Mouse (Mus musculus) embryonic facial prominence, embryonic 12.5 days (tissue): Measurements from ENCODE around the gene Ttc8. TPM values are rescaled to one million over a fixed set of nuclear protein-coding genes. Genes with fewer than 3 reads are reported as not detected.
"Not testable (repeated sequence)": the region's sequence is repeated elsewhere in the genome, so short reads cannot be mapped to it uniquely, and the experiment has no call there.

Experiments
- ATAC-seq: fragments of 200-750 bp; cut with Nextera tagmentation; 2 replicates; pipeline ENCODE4 v1.8.0; 2017; ENCODE audit not compliant: insufficient number of reproducible peaks, insufficient read depth, low FRiP score, low TSS enrichment
- H3K27ac ChIP-seq: fragments of 300-500 bp; sonication (generic); 2 replicates; pipeline ENCODE4 v1.5.1; 2016; ENCODE audit warnings: mild to moderate bottlenecking
- H3K27me3 ChIP-seq: fragments of 300-500 bp; sonication (generic); 2 replicates; pipeline ENCODE4 v1.6.1; 2016; ENCODE audit warnings: mild to moderate bottlenecking, moderate library complexity
- H3K36me3 ChIP-seq: fragments of 300-500 bp; sonication (generic); 2 replicates; pipeline ENCODE4 v1.6.1; 2016; ENCODE audit warnings: mild to moderate bottlenecking
- H3K4me1 ChIP-seq: fragments of 300-500 bp; sonication (generic); 2 replicates; pipeline ENCODE4 v1.6.1; 2016
- H3K4me2 ChIP-seq: fragments of 300-500 bp; sonication (generic); replicated peaks from 2 replicates; pipeline ENCODE4 v1.6.1; 2016; ENCODE audit warnings: mild to moderate bottlenecking, moderate library complexity
- H3K4me3 ChIP-seq: fragments of 300-500 bp; sonication (generic); 2 replicates; pipeline ENCODE4 v1.5.1; 2016; ENCODE audit warnings: mild to moderate bottlenecking
- H3K9ac ChIP-seq: fragments of 300-500 bp; sonication (generic); 2 replicates; pipeline ENCODE4 v1.6.1; 2016; ENCODE audit warnings: mild to moderate bottlenecking, moderate library complexity
- H3K9me3 ChIP-seq: fragments of 300-500 bp; sonication (generic); 2 replicates; pipeline ENCODE4 v1.6.1; 2016; ENCODE audit warnings: mild to moderate bottlenecking, moderate library complexity
- WGBS: fragments of 180-500 bp; shearing (Covaris S2); methylation state at CpG from one replicate; pipeline ENCODE4 v1.1.7; 2016; 5-methylcytosine and 5-hydroxymethylcytosine counted together
- polyA plus RNA-seq: library from polyadenylated mRNA; unstranded; fragments of >200 nt; fragmentation: Nextera tagmentation; extraction: Ambion mirVana; gene quantifications from 2 replicates; pipeline ENCODE4 v1.2.1, GENCODE M21; 2016

Gene Ttc8
- polyA plus RNA-seq, 1 experiment from 2014 or later, result 36.8 TPM

GRCm38 (mm10) chr12:98910096-98910495 lies 10.3 kb upstream of the Ttc8 start:
- Histone ChIP-seq H3K4me3 (no peak overlapping the region), H3K27me3 (no peaks in the 10 kb centered on the region), H3K27ac (no peak overlapping the region), H3K4me2 (no peak overlapping the region), H3K36me3 (no peaks in the 10 kb centered on the region), H3K4me1 (no peaks in the 10 kb centered on the region), H3K9ac (no peak overlapping the region), H3K9me3 (no peaks in the 10 kb centered on the region)
- WGBS, result 78% methylated on average over 9 of the region's 9 CpGs
- ATAC-seq, result no peak

GRCm38 (mm10) chr12:98931174-98931573 lies 10.8 kb downstream of the Ttc8 start:
- H3K9me3 ChIP-seq, result peaks cover 3% of the 10 kb centered on the region; the same call in 1 of the 2 replicates
- no peak for ATAC-seq
- no peaks in the 10 kb centered on the region for H3K27me3 ChIP-seq
- 89% methylated on average over 4 of the region's 4 CpGs for WGBS
- no peaks in the 10 kb centered on the region for H3K36me3 ChIP-seq
- H3K9ac ChIP-seq, result no peak overlapping the region
- H3K4me3 ChIP-seq, result no peak overlapping the region
- no peak overlapping the region for H3K27ac ChIP-seq
- H3K4me2 ChIP-seq, result no peak overlapping the region
- H3K4me1 ChIP-seq, result no peaks in the 10 kb centered on the region

GRCm38 (mm10) chr12:98932441-98932840 lies 12.1 kb downstream of the Ttc8 start:
- peaks cover 3% of the 10 kb centered on the region; the same call in 1 of the 2 replicates for H3K9me3 ChIP-seq
- WGBS, result 73% methylated on average over 4 of the region's 4 CpGs
- H3K4me3 ChIP-seq, result no peak overlapping the region
- no peaks in the 10 kb centered on the region for H3K27me3 ChIP-seq
- no peaks in the 10 kb centered on the region for H3K4me1 ChIP-seq
- no peaks in the 10 kb centered on the region for H3K36me3 ChIP-seq
- no peak for ATAC-seq
- no peak overlapping the region for H3K4me2 ChIP-seq
- H3K9ac ChIP-seq, result no peak overlapping the region
- H3K27ac ChIP-seq, result no peak overlapping the region

- Histone ChIP-seq H3K9ac (no peak overlapping the region), H3K27ac (no peak overlapping the region), H3K4me2 (no peak overlapping the region), H3K4me3 (no peak overlapping the region), H3K36me3 (no peaks in the 10 kb centered on the region), H3K9me3 (peaks cover 3% of the 10 kb centered on the region; the same call in 1 of the 2 replicates), H3K4me1 (no peaks in the 10 kb centered on the region), H3K27me3 (no peaks in the 10 kb centered on the region)
- 90% methylated on average over 1 of the region's 1 CpGs for WGBS
- no peak for ATAC-seq
Observed at GRCm38 (mm10) chr12:98932856-98933255, 12.5 kb downstream of the Ttc8 start.

- H3K9ac ChIP-seq, ATAC-seq, H3K4me3 ChIP-seq, H3K27me3 ChIP-seq, H3K4me1 ChIP-seq, H3K9me3 ChIP-seq, H3K27ac ChIP-seq, H3K4me2 ChIP-seq: not testable (repeated sequence)
- H3K36me3 ChIP-seq, result 0 out of 2 replicates have a peak, but pooled peaks cover 12% of the 10 kb centered on the region
- WGBS, result 67% methylated on average over 5 of the region's 5 CpGs
Observed at GRCm38 (mm10) chr12:98951295-98951694, 30.9 kb downstream of the Ttc8 start.

GRCm38 (mm10) chr12:98956951-98957350 lies 36.6 kb downstream of the Ttc8 start:
- H3K4me1 ChIP-seq, result no peaks in the 10 kb centered on the region
- no peaks in the 10 kb centered on the region for H3K9me3 ChIP-seq
- H3K27me3 ChIP-seq, result no peaks in the 10 kb centered on the region
- H3K27ac ChIP-seq, result no peak overlapping the region
- H3K9ac ChIP-seq, result no peak overlapping the region
- no peak for ATAC-seq
- H3K4me2 ChIP-seq, result no peak overlapping the region
- H3K36me3 ChIP-seq, result peaks cover 4% of the 10 kb centered on the region; the same call in 1 of the 2 replicates
- no peak overlapping the region for H3K4me3 ChIP-seq
- 63% methylated on average over 2 of the region's 2 CpGs for WGBS

GRCm38 (mm10) chr12:98957455-98957854 lies 37.1 kb downstream of the Ttc8 start:
- Histone ChIP-seq H3K4me2 (no peak overlapping the region), H3K27ac (no peak overlapping the region), H3K36me3 (peaks cover 4% of the 10 kb centered on the region; the same call in 1 of the 2 replicates), H3K27me3 (no peaks in the 10 kb centered on the region), H3K4me3 (no peak overlapping the region), H3K9me3 (no peaks in the 10 kb centered on the region), H3K9ac (no peak overlapping the region), H3K4me1 (no peaks in the 10 kb centered on the region)
- 78% methylated on average over 11 of the region's 11 CpGs for WGBS
- ATAC-seq, result no peak

GRCm38 (mm10) chr12:98961008-98961407 lies 40.6 kb downstream of the Ttc8 start:
- Histone ChIP-seq H3K4me1 (no peaks in the 10 kb centered on the region), H3K9ac (no peak overlapping the region), H3K4me2 (no peak overlapping the region), H3K4me3 (no peak overlapping the region), H3K36me3 (peaks cover 4% of the 10 kb centered on the region; the same call in 1 of the 2 replicates), H3K27ac (no peak overlapping the region), H3K27me3 (no peaks in the 10 kb centered on the region), H3K9me3 (no peaks in the 10 kb centered on the region)
- ATAC-seq, result no peak
- WGBS, result 69% methylated on average over 7 of the region's 7 CpGs

GRCm38 (mm10) chr12:98961415-98961814 lies 41.0 kb downstream of the Ttc8 start:
- Histone ChIP-seq H3K4me3 (no peak overlapping the region), H3K9me3 (no peaks in the 10 kb centered on the region), H3K27me3 (no peaks in the 10 kb centered on the region), H3K27ac (no peak overlapping the region), H3K36me3 (peaks cover 4% of the 10 kb centered on the region; the same call in 1 of the 2 replicates), H3K4me2 (no peak overlapping the region), H3K4me1 (no peaks in the 10 kb centered on the region), H3K9ac (no peak overlapping the region)
- ATAC-seq, result no peak
- WGBS, result 82% methylated on average over 4 of the region's 4 CpGs

- Histone ChIP-seq H3K27me3 (no peaks in the 10 kb centered on the region), H3K9ac (no peak overlapping the region), H3K9me3 (no peaks in the 10 kb centered on the region), H3K27ac (no peak overlapping the region), H3K4me2 (no peak overlapping the region), H3K36me3 (no peaks in the 10 kb centered on the region; the same call in 1 of the 2 replicates), H3K4me1 (no peaks in the 10 kb centered on the region), H3K4me3 (no peak overlapping the region)
- ATAC-seq, result no peak; the same call in 1 of the 2 replicates
- 84% methylated on average over 4 of the region's 4 CpGs for WGBS
Observed at GRCm38 (mm10) chr12:98965441-98966135, 45.2 kb downstream of the Ttc8 start.

- Histone ChIP-seq H3K9ac (no peak overlapping the region), H3K4me2 (no peak overlapping the region), H3K27me3 (no peaks in the 10 kb centered on the region), H3K27ac (no peak overlapping the region), H3K4me1 (no peaks in the 10 kb centered on the region), H3K9me3 (no peaks in the 10 kb centered on the region), H3K36me3 (peaks cover 16% of the 10 kb centered on the region; the same call in 1 of the 2 replicates), H3K4me3 (no peak overlapping the region)
- no peak for ATAC-seq
- 94% methylated on average over 3 of the region's 3 CpGs for WGBS
Observed at GRCm38 (mm10) chr12:98972291-98972690, 51.9 kb downstream of the Ttc8 start.

- no peaks in the 10 kb centered on the region for H3K9me3 ChIP-seq
- no peak for ATAC-seq
- no peak overlapping the region for H3K9ac ChIP-seq
- no peak overlapping the region for H3K4me2 ChIP-seq
- H3K4me1 ChIP-seq, result no peaks in the 10 kb centered on the region
- peaks cover 25% of the 10 kb centered on the region for H3K36me3 ChIP-seq
- H3K27ac ChIP-seq, result no peak overlapping the region
- no peaks in the 10 kb centered on the region for H3K27me3 ChIP-seq
- no peak overlapping the region for H3K4me3 ChIP-seq
- 79% methylated on average over 10 of the region's 10 CpGs for WGBS
Observed at GRCm38 (mm10) chr12:98973461-98973860, 53.1 kb downstream of the Ttc8 start.
